Mouse (Mus musculus) heart, postnatal 0 days (tissue): ENCODE results near the gene Lrg1. TPM values are rescaled to one million over a fixed set of nuclear protein-coding genes. Genes with fewer than 3 reads are reported as not detected.
"Not testable (repeated sequence)": the region's sequence is repeated elsewhere in the genome, so short reads cannot be mapped to it uniquely, and the experiment has no call there.

Source experiments
- ATAC-seq: fragments of 200-750 bp; cut with Nextera tagmentation; 2 replicates; pipeline ENCODE4 v1.8.0; 2017; ENCODE audit warnings: low read depth, moderate number of reproducible peaks, moderate library complexity; ENCODE audit not compliant: insufficient read depth
- DNase-seq: peaks from one replicate; pipeline ENCODE4 v3.0.0-alpha.2; 2016; ENCODE audit warnings: low spot score
- H3K27ac ChIP-seq: fragments of 300-500 bp; sonication (generic); 2 replicates; pipeline ENCODE4 v1.5.1; 2014; ENCODE audit warnings: low read depth, mild to moderate bottlenecking
- H3K27me3 ChIP-seq: fragments of 300-500 bp; sonication (generic); 2 replicates; pipeline ENCODE4 v1.6.1; 2014; ENCODE audit warnings: low read length, mixed read lengths; ENCODE audit not compliant: control insufficient read depth, insufficient read depth
- H3K36me3 ChIP-seq: fragments of 300-500 bp; sonication (generic); replicated peaks from 2 replicates; pipeline ENCODE4 v1.6.1; 2014; ENCODE audit warnings: low read length, mixed read lengths; ENCODE audit not compliant: control insufficient read depth, insufficient read depth
- H3K4me1 ChIP-seq: fragments of 300-500 bp; sonication (generic); 2 replicates; pipeline ENCODE4 v1.6.1; 2014; ENCODE audit warnings: antibody characterized with exemption; ENCODE audit not compliant: control insufficient read depth, insufficient read depth
- H3K4me2 ChIP-seq: fragments of 300-500 bp; sonication (generic); 2 replicates; pipeline ENCODE4 v1.6.1; 2014; ENCODE audit warnings: low read depth, mild to moderate bottlenecking, low read length, moderate library complexity
- H3K4me3 ChIP-seq: fragments of 300-500 bp; sonication (generic); 2 replicates; pipeline ENCODE4 v1.5.1; 2014; ENCODE audit warnings: low read depth, low read length
- H3K9ac ChIP-seq: fragments of 300-500 bp; sonication (generic); replicated peaks from 2 replicates; pipeline ENCODE4 v1.6.1; 2014; ENCODE audit warnings: low read depth, low read length, mixed read lengths
- H3K9me3 ChIP-seq: fragments of 300-500 bp; sonication (generic); replicated peaks from 2 replicates; pipeline ENCODE4 v1.6.1; 2016; ENCODE audit warnings: low read length; ENCODE audit not compliant: control insufficient read depth
- CTCF ChIP-seq: IDR thresholded peaks from 2 replicates; pipeline ENCODE4 v1.5.1; 2016; ENCODE audit warnings: antibody characterized with exemption, control low read depth, low read depth
- EP300 ChIP-seq: IDR thresholded peaks from 2 replicates; pipeline ENCODE4 v1.6.1; 2016; ENCODE audit warnings: antibody characterized with exemption, low read depth
- WGBS: fragments of 180-500 bp; shearing (Covaris S2); extraction: QIAGEN DNeasy Blood & Tissue Kit; methylation state at CpG from one replicate; pipeline ENCODE4 v1.1.7; 2014; 5-methylcytosine and 5-hydroxymethylcytosine counted together
- polyA plus RNA-seq: library from polyadenylated mRNA; unstranded; fragments of >200 nt; fragmentation: Nextera tagmentation; extraction: Ambion mirVana; gene quantifications from 2 replicates; pipeline ENCODE4 v1.2.1, GENCODE M21; 2015
- total RNA-seq: library from RNA; depleted of rRNA; stranded (reverse); fragments of >200 nt; gene quantifications from 2 replicates; pipeline ENCODE4 v1.2.3, GENCODE M21; 2014; ENCODE audit warnings: low replicate concordance

The Lrg1 gene
- total and polyA plus RNA-seq, 2 experiments from 2014 or later: 4.5 to 9.0 TPM

GRCm38 (mm10) chr17:56079921-56080320, 41.9 kb downstream of the Lrg1 start:
- 2% methylated on average over 11 of the region's 11 CpGs for WGBS
- TF ChIP-seq CTCF: no peak
- TF ChIP-seq EP300: no peak
- no peak for ATAC-seq
- Histone ChIP-seq H3K9me3 (no peaks in the 10 kb centered on the region), H3K4me1 (peaks cover 16% of the 10 kb centered on the region), H3K27me3 (no peaks in the 10 kb centered on the region), H3K4me3 (peak overlapping the region; percentile 88), H3K27ac (peak overlapping the region; percentile 66), H3K36me3 (peaks cover 22% of the 10 kb centered on the region; the same call in 1 of the 2 replicates), H3K9ac (peak overlapping the region; percentile 91), H3K4me2 (peak overlapping the region; percentile 96)
- DNase-seq: no peak

DNA sequence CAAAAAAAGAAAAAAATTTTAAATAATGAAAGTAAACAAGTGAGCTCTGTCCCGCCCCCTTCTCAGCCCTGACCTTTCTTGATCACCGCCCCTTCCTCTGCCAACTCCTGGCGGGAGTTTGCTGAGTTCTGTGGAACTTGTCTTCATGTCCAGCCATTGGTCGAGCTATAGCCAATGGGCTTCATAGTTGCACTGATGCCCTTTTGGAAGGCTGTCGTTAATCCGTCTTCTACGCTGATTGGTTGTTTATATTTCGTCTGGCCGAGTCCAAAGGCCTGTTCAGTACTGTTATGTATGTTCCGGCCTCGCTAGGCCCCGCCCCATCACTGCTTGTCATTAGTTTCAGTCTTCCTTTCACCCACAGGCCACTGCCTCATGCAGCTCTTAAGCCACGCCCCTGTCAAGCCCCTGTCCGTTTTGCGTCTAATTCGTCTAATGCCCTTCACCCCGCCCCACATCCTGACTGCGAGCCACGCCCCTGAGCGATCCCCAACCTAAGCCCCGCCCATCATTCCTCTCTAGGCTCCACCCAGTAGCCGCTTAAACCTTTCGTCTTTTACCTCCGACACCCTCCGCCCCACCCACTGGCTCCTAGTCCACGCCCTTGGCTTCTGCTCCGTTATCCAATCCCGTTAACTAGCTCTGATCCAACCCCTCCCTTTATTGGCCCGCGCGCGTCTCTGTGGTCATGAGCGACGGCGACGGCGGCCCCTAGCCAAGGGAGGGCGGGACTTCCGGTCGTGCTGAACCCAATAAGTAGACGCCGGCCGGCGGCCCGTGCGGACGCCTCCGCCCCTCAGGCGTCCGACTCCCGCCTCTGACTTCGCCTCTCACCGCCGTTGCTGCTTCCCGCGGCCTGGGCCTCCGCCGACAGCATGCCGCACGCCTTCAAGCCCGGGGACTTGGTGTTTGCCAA, 42.7 kb downstream of the Lrg1 start, which contains the start of gene Hdgfl2:
Gene Hdgfl2, plus strand, starts transcription at position 755 of the 916 bp plus-strand sequence.
- peak within 1 kb of the TSS; percentile 88 for H3K4me3 ChIP-seq
- H3K9ac ChIP-seq: peak within 1 kb of the TSS; percentile 91
- H3K4me2 ChIP-seq: peak within 1 kb of the TSS; percentile 96
- H3K27me3 ChIP-seq: no peaks in the 10 kb centered on the region
- TF ChIP-seq CTCF (no peak), EP300 (0 out of 2 replicates have a peak, but pooled peaks have one; percentile 64)
- DNase-seq (peak; percentile 100), ATAC-seq (peak; percentile 90)
- WGBS: under 1% methylated on average over 61 of the region's 61 CpGs
- peaks cover 17% of the 10 kb centered on the region; the same call in 1 of the 2 replicates for H3K36me3 ChIP-seq
- H3K4me1 ChIP-seq: peaks cover 18% of the 10 kb centered on the region
- peak within 1 kb of the TSS; percentile 79 for H3K27ac ChIP-seq
- no peaks in the 10 kb centered on the region for H3K9me3 ChIP-seq

DNA sequence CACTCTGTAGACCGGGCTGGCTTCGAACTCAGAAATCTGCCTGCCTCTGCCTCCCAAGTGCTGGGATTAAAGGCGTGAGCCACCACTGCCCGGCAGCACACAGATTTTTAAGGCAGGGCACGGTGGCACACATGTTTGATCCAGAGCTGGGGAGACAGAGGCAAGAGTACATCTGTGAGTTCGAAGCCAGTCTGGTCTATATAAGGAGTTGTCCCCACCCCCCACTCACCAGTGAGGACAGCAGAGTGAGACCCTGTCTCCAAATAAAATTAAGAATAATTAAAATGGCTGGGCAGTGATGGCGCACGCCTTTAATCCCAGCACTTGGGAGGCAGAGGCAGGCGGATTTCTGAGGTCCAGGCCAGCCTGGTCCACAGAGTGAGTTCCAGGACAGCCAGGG, 43.4 kb downstream of the Lrg1 start:
- not testable (repeated sequence) for H3K9ac ChIP-seq, H3K27me3 ChIP-seq, ATAC-seq, H3K9me3 ChIP-seq, DNase-seq
- H3K4me3 ChIP-seq: peak overlapping the region; percentile 30
- peaks cover 14% of the 10 kb centered on the region; the same call in 1 of the 2 replicates for H3K36me3 ChIP-seq
- H3K4me1 ChIP-seq: peaks cover 21% of the 10 kb centered on the region
- H3K4me2 ChIP-seq: peak overlapping the region; percentile 45
- 64% methylated on average over 9 of the region's 9 CpGs for WGBS
- peak overlapping the region; percentile 79 for H3K27ac ChIP-seq

DNA sequence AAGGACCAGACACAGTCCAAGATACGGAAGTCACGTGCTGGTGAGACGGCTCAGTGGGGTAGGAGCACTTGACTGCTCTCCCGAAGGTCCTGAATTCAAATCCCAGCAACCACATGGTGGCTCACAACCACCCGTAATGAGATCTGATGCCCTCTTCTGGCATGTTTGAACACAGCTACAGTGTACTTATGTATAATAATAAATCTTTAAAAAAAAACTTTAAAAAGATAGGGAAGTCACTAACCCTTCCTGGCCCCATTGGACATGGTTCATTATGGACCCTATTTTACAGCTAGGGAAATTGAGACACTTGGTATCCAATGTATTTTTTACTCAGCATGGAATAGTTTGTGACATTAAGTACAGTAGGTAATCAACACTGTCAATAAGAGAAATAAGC, 44.3 kb downstream of the Lrg1 start:
- no peak overlapping the region for H3K27ac ChIP-seq
- H3K36me3 ChIP-seq: peaks cover 16% of the 10 kb centered on the region
- H3K9me3 ChIP-seq: no peaks in the 10 kb centered on the region
- H3K4me2 ChIP-seq: no peak overlapping the region
- H3K4me3 ChIP-seq: no peak overlapping the region
- H3K9ac ChIP-seq: no peak overlapping the region
- H3K27me3 ChIP-seq: no peaks in the 10 kb centered on the region
- ATAC-seq (no peak), DNase-seq (no peak)
- WGBS: 81% methylated on average over 5 of the region's 5 CpGs
- no peak for TF ChIP-seq EP300
- TF ChIP-seq CTCF: no peak
- peaks cover 21% of the 10 kb centered on the region for H3K4me1 ChIP-seq

- H3K27ac ChIP-seq: peak within 1 kb of the TSS; percentile 99
- H3K4me3 ChIP-seq: peak within 1 kb of the TSS; percentile 86
- peak within 1 kb of the TSS; percentile 75 for H3K4me2 ChIP-seq
- H3K9me3 ChIP-seq: no peaks in the 10 kb centered on the region
- ATAC-seq (peak; percentile 43), DNase-seq (peak; percentile 98)
- H3K9ac ChIP-seq: peak within 1 kb of the TSS; percentile 73
- peaks cover 5% of the 10 kb centered on the region; the same call in 1 of the 2 replicates for H3K4me1 ChIP-seq
- peaks cover 37% of the 10 kb centered on the region for H3K36me3 ChIP-seq
- peak; percentile 33; the same call in 1 of the 2 replicates for TF ChIP-seq CTCF
- peak; percentile 77 for TF ChIP-seq EP300
- H3K27me3 ChIP-seq: no peaks in the 10 kb centered on the region
- under 1% methylated on average over 35 of the region's 35 CpGs for WGBS
These were observed 47.0 kb downstream of the Lrg1 start, which contains the start of gene Ubxn6 for GRCm38 (mm10) chr17:56074827-56075208. Gene Ubxn6, minus strand, starts transcription at chr17:56075028.
